Mouse (Mus musculus) CH12.LX (cell line): Measurements from ENCODE around the gene Plcb1. TPM values are rescaled to one million over a fixed set of nuclear protein-coding genes. Genes with fewer than 3 reads are reported as not detected.

Experiments used
- DNase-seq: peaks from one replicate; pipeline ENCODE4 v3.0.0-alpha.2; 2013; ENCODE audit errors: extremely low read depth
- H3K27ac ChIP-seq: 2 replicates; pipeline ENCODE4 v1.5.1; 2012; ENCODE audit warnings: low read depth, mild to moderate bottlenecking, control low read depth, moderate library complexity; ENCODE audit not compliant: insufficient read depth
- H3K27me3 ChIP-seq: replicated peaks from 2 replicates; pipeline ENCODE3; 2012; ENCODE audit warnings: inconsistent platforms
- H3K36me3 ChIP-seq, 2 experiments: replicated peaks in 1 of 2; 2 replicates each; pipeline versions ENCODE3 to v1.6.1; 2012; ENCODE audit warnings: inconsistent platforms in 1 of 2, low read length in 1 of 2, mild to moderate bottlenecking in 1 of 2, mixed read lengths in 1 of 2, moderate library complexity in 1 of 2; ENCODE audit not compliant: control insufficient read depth in 1 of 2, insufficient read depth in 1 of 2
- H3K4me1 ChIP-seq, 2 experiments: 2 replicates each; pipeline ENCODE4 v1.6.1; 2012; ENCODE audit warnings: inconsistent platforms in 1 of 2, moderate library complexity in 1 of 2; ENCODE audit not compliant: insufficient read depth in 2 of 2, control insufficient read depth in 1 of 2
- H3K4me2 ChIP-seq: 2 replicates; pipeline ENCODE4 v1.6.1; 2012; ENCODE audit warnings: low read depth, mild to moderate bottlenecking, control low read depth; ENCODE audit not compliant: poor library complexity, insufficient read depth, severe bottlenecking
- H3K4me3 ChIP-seq, 3 experiments: fragments of 150-350 bp in 1 of 3; sonication (generic) in 1 of 3; replicated peaks in 1 of 3; 2 replicates each; pipeline versions ENCODE3 to v1.5.1; 2011 to 2012; ENCODE audit warnings: low read depth in 2 of 3, low read length in 2 of 3, mild to moderate bottlenecking in 2 of 3, moderate library complexity in 2 of 3, control low read depth in 1 of 3, improper control_type of control experiment in 1 of 3, inconsistent platforms in 1 of 3, mixed read lengths in 1 of 3; ENCODE audit not compliant: poor library complexity in 1 of 3
- H3K79me2 ChIP-seq: replicated peaks from 2 replicates; pipeline ENCODE4 v1.6.1; 2012; ENCODE audit warnings: mild to moderate bottlenecking, moderate library complexity; ENCODE audit not compliant: control insufficient read depth, poor library complexity, insufficient read depth, severe bottlenecking; ENCODE audit errors: extremely low read depth
- H3K9ac ChIP-seq: 2 replicates; pipeline ENCODE4 v1.6.1; 2012; ENCODE audit warnings: low read depth, mild to moderate bottlenecking, control low read depth, moderate library complexity; ENCODE audit not compliant: insufficient read depth
- H3K9me3 ChIP-seq: replicated peaks from 2 replicates; pipeline ENCODE3; 2012; ENCODE audit warnings: low read length, inconsistent platforms, mixed read lengths
- CHD2 ChIP-seq: IDR thresholded peaks from 2 replicates; pipeline ENCODE4 v1.6.1; 2011; ENCODE audit warnings: low read length, improper control_type of control experiment
- ELF1 ChIP-seq: IDR thresholded peaks from 2 replicates; pipeline ENCODE4 v1.6.1; 2014; ENCODE audit warnings: low read depth, mild to moderate bottlenecking, inconsistent platforms, low read length, improper control_type of control experiment
- EP300 ChIP-seq: IDR thresholded peaks from 2 replicates; pipeline ENCODE4 v1.6.1; 2011; ENCODE audit warnings: low read length, improper control_type of control experiment
- ETS1 ChIP-seq: conservative IDR thresholded peaks from 2 replicates; pipeline ENCODE4 v1.6.1; 2012; ENCODE audit warnings: low read depth, mild to moderate bottlenecking, inconsistent platforms, low read length, improper control_type of control experiment, moderate library complexity
- KAT2A ChIP-seq: IDR thresholded peaks from 2 replicates; pipeline ENCODE4 v1.6.1; 2012; ENCODE audit warnings: low read length, improper control_type of control experiment, inconsistent platforms; ENCODE audit not compliant: insufficient replicate concordance
- MAFK ChIP-seq: IDR thresholded peaks from 2 replicates; pipeline ENCODE4 v1.6.1; 2011; ENCODE audit warnings: low read length, improper control_type of control experiment; ENCODE audit not compliant: insufficient replicate concordance
- MAX ChIP-seq: IDR thresholded peaks from 2 replicates; pipeline ENCODE4 v1.6.1; 2011; ENCODE audit warnings: low read length, improper control_type of control experiment
- MEF2A ChIP-seq: IDR thresholded peaks from 2 replicates; pipeline ENCODE4 v1.6.1; 2014; ENCODE audit warnings: low read depth, mild to moderate bottlenecking, inconsistent platforms, low read length, improper control_type of control experiment, borderline replicate concordance
- PAX5 ChIP-seq: IDR thresholded peaks from 2 replicates; pipeline ENCODE4 v1.6.1; 2012; ENCODE audit warnings: low read length, inconsistent platforms, mixed read lengths
- POLR2A ChIP-seq: IDR thresholded peaks from 2 replicates; pipeline ENCODE4 v1.6.1; 2011; ENCODE audit warnings: low read depth, mild to moderate bottlenecking, improper control_type of control experiment, low read length
- RAD21 ChIP-seq: IDR thresholded peaks from 2 replicates; pipeline ENCODE4 v1.6.1; 2011; ENCODE audit warnings: low read depth, mild to moderate bottlenecking, low read length, improper control_type of control experiment, moderate library complexity
- SIN3A ChIP-seq: IDR thresholded peaks from 2 replicates; pipeline ENCODE4 v1.6.1; 2012; ENCODE audit warnings: low read length, improper control_type of control experiment, inconsistent platforms
- SMC3 ChIP-seq: IDR thresholded peaks from 2 replicates; pipeline ENCODE4 v1.6.1; 2011; ENCODE audit warnings: low read depth, low read length, improper control_type of control experiment
- TBP ChIP-seq: conservative IDR thresholded peaks from 2 replicates; pipeline ENCODE4 v1.6.1; 2011; ENCODE audit warnings: low read depth, low read length, improper control_type of control experiment
- UBTF ChIP-seq: IDR thresholded peaks from 2 replicates; pipeline ENCODE4 v1.6.1; 2012; ENCODE audit warnings: low read depth, mild to moderate bottlenecking, inconsistent platforms, low read length, improper control_type of control experiment, moderate library complexity
- dilution Hi-C: fragments of 300-500 bp; cut with MboI; formaldehyde crosslinking; loops from 2 replicates; pipeline ENCODE4 v1.14.3; 2020; ENCODE audit warnings: low sequenced_read_pairs; ENCODE audit not compliant: extremely low pct_unique_long_range_greater_than_20kb, extremely low pct_ligation_motif_present
- in situ Hi-C: fragments of 300-500 bp; cut with MboI; formaldehyde crosslinking; loops from 3 replicates; pipeline ENCODE4 v1.14.3; 2019; ENCODE audit warnings: low sequenced_read_pairs, low pct_ligation_motif_present, low pct_unique_long_range_greater_than_20kb, mixed read lengths
- polyA plus RNA-seq: library from polyadenylated mRNA; unstranded; fragments of >175 nt; gene quantifications from 2 replicates; pipeline ENCODE4 v1.2.1, GENCODE M21; 2012; ENCODE audit warnings: low read depth; ENCODE audit not compliant: insufficient read length
- total RNA-seq, 2 experiments: library from RNA; depleted of rRNA; stranded (reverse); fragments of 300-350 nt in 1 of 2; fragments of >200 nt in 1 of 2; gene quantifications; 2 replicates each; pipeline ENCODE4 v1.2.3; 2012 to 2014

The Plcb1 gene
- total and polyA plus RNA-seq, 3 experiments = not detected

GRCm38 (mm10) chr2:135075375-135075774 lies 289.5 kb downstream of the Plcb1 start:
- Histone ChIP-seq H3K4me1 (no peaks in the 10 kb centered on the region), H3K4me3 (no peak overlapping the region), H3K27me3 (no peaks in the 10 kb centered on the region), H3K9me3 (peaks cover 34% of the 10 kb centered on the region), H3K4me2 (no peak overlapping the region), H3K9ac (no peak overlapping the region), H3K36me3 (no peaks in the 10 kb centered on the region), H3K27ac (no peak overlapping the region), H3K79me2 (no peaks in the 10 kb centered on the region)
- TF ChIP-seq MEF2A (no peak), RAD21 (no peak), ETS1 (no peak), EP300 (no peak), MAX (no peak), SMC3 (no peak), CHD2 (no peak), UBTF (no peak), TBP (no peak)
- no peak for DNase-seq
- in situ Hi-C loops (no loop called here), dilution Hi-C loops (no loop called here)

- no peak for DNase-seq
- no peak overlapping the region for H3K4me2 ChIP-seq
- H3K27ac ChIP-seq = no peak overlapping the region
- peaks cover 34% of the 10 kb centered on the region for H3K9me3 ChIP-seq
- no peaks in the 10 kb centered on the region for H3K36me3 ChIP-seq
- in situ Hi-C loops = no loop called here
- no peaks in the 10 kb centered on the region for H3K27me3 ChIP-seq
- H3K4me3 ChIP-seq = no peak overlapping the region
- TF ChIP-seq KAT2A (no peak), POLR2A (no peak), MAFK (no peak), ELF1 (no peak), SMC3 (no peak), SIN3A (no peak), UBTF (no peak), MEF2A (no peak), PAX5 (no peak)
- no peaks in the 10 kb centered on the region for H3K4me1 ChIP-seq
- H3K79me2 ChIP-seq = no peaks in the 10 kb centered on the region
- no peak overlapping the region for H3K9ac ChIP-seq
- dilution Hi-C loops = no loop called here
Measured at GRCm38 (mm10) chr2:135092588-135093162, 306.8 kb downstream of the Plcb1 start.
